29 mouse cellular contexts compared by ENCODE assay signal in genomic region chr13:20045836-20046235, GRCm38 (mm10). TPM values are rescaled to one million over a fixed set of nuclear protein-coding genes. Genes with fewer than 3 reads are reported as not detected.
DNase-seq lines count a peak whose midpoint lies in the region; ATAC-seq and TF ChIP-seq lines count a peak whose summit lies in the region.
"Had no signal": no experiment of that assay in that cellular context is flagged by ENCODE, and none has a peak within 500 bp of the region (broad histone marks: within the 10 kb centered on the region; RNA-seq: fewer than 3 reads in every experiment).

No protein-coding gene starts in this region.

- no peak for DNase-seq in intestine, embryonic 14.5 days (ENCODE audit: low spot score)
- peak; percentile 19 for DNase-seq in brain, embryonic 14.5 days (ENCODE audit: low read depth)
- DNase-seq in lung, postnatal 10 days, result peak; percentile 70
- no peak for DNase-seq in heart, embryonic 10.5 days (ENCODE audit: low spot score)
- DNase-seq: adrenal gland, postnatal 10 days; cerebellum, adult 11-12 months; cerebellum, adult 9-11 months; embryo, embryonic 11 days; forebrain, postnatal 0 days; kidney, adult 9 months; kidney, postnatal 14 days; layer of hippocampus, adult 9-11 months; retina, postnatal 1 day; right cerebral cortex, postnatal 14 days; thymus, postnatal 25 days had no signal

- ATAC-seq in intestine, embryonic 14.5 days (replicated peaks; ENCODE audit: low FRiP score, low TSS enrichment, low read depth), result no peak
- ATAC-seq in intestine, embryonic 15.5 days, result no peak
- no peak for ATAC-seq in stomach, embryonic 16.5 days (ENCODE audit: insufficient read depth, low FRiP score)
- no peak for ATAC-seq in megakaryocyte progenitor cell, adult 5-6 weeks (replicated peaks; ENCODE audit: poor library complexity)
- ATAC-seq: forebrain, postnatal 0 days; hindbrain, embryonic 16.5 days; intestine, embryonic 16.5 days; midbrain, embryonic 13.5 days had no signal

- no peaks in the 10 kb centered on the region for H3K36me3 ChIP-seq in intestine, embryonic 14.5 days (ENCODE audit: control insufficient read depth, insufficient read depth, low read length)
- H3K36me3 ChIP-seq in intestine, embryonic 15.5 days, result no peaks in the 10 kb centered on the region
- H3K36me3 ChIP-seq in stomach, embryonic 16.5 days (ENCODE audit: control insufficient read depth, insufficient read depth, low read length), result no peaks in the 10 kb centered on the region
- no peaks in the 10 kb centered on the region for H3K36me3 ChIP-seq in heart, embryonic 10.5 days
- H3K36me3 ChIP-seq: embryonic facial prominence, embryonic 13.5 days; forebrain, embryonic 12.5 days; G1E; heart, embryonic 15.5 days; limb, embryonic 13.5 days; midbrain, embryonic 13.5 days; neural tube, embryonic 13.5 days had no signal

- no peaks in the 10 kb centered on the region for H3K27me3 ChIP-seq in intestine, embryonic 14.5 days (replicated peaks; ENCODE audit: control insufficient read depth, insufficient read depth, low read length)
- no peaks in the 10 kb centered on the region for H3K27me3 ChIP-seq in intestine, embryonic 15.5 days (replicated peaks)
- no peaks in the 10 kb centered on the region for H3K27me3 ChIP-seq in stomach, embryonic 16.5 days (ENCODE audit: control insufficient read depth, insufficient read depth, low read length)
- H3K27me3 ChIP-seq in heart, embryonic 10.5 days (ENCODE audit: insufficient read depth, poor library complexity, severe bottlenecking), result no peaks in the 10 kb centered on the region
- H3K27me3 ChIP-seq: forebrain, embryonic 12.5 days; heart, embryonic 15.5 days; neural tube, embryonic 13.5 days had no signal

- H3K9ac ChIP-seq in intestine, embryonic 14.5 days (ENCODE audit: low read length), result no peak overlapping the region
- H3K9ac ChIP-seq in intestine, embryonic 15.5 days, result no peak overlapping the region
- H3K9ac ChIP-seq in stomach, embryonic 16.5 days (ENCODE audit: low read length), result no peak overlapping the region
- H3K9ac ChIP-seq: embryonic facial prominence, embryonic 13.5 days; forebrain, embryonic 12.5 days; forebrain, postnatal 0 days; heart, embryonic 15.5 days; limb, embryonic 13.5 days; midbrain, embryonic 13.5 days; neural tube, embryonic 13.5 days had no signal

- H3K4me3 ChIP-seq in intestine, embryonic 14.5 days (ENCODE audit: low read depth, low read length), result no peak overlapping the region
- H3K4me3 ChIP-seq in intestine, embryonic 15.5 days (replicated peaks), result no peak overlapping the region
- H3K4me3 ChIP-seq in stomach, embryonic 16.5 days (replicated peaks; ENCODE audit: low read length), result no peak overlapping the region
- no peak overlapping the region for H3K4me3 ChIP-seq in heart, embryonic 10.5 days
- H3K4me3 ChIP-seq: embryonic facial prominence, embryonic 13.5 days; erythroblast, embryonic 14.5 days; forebrain, embryonic 12.5 days; heart, embryonic 15.5 days; limb, embryonic 13.5 days; midbrain, embryonic 13.5 days; neural tube, embryonic 13.5 days had no signal

- 43% methylated on average over 5 of the region's 5 CpGs for WGBS in intestine, embryonic 14.5 days
- WGBS in intestine, embryonic 15.5 days, result 44% methylated on average over 5 of the region's 5 CpGs
- WGBS in stomach, embryonic 16.5 days, result 46% methylated on average over 5 of the region's 5 CpGs
- 66% methylated on average over 5 of the region's 5 CpGs for WGBS in heart, embryonic 10.5 days

- H3K9me3 ChIP-seq in intestine, embryonic 14.5 days (ENCODE audit: control insufficient read depth, low read length), result no peaks in the 10 kb centered on the region
- H3K9me3 ChIP-seq in intestine, embryonic 15.5 days, result no peaks in the 10 kb centered on the region
- no peaks in the 10 kb centered on the region for H3K9me3 ChIP-seq in stomach, embryonic 16.5 days (replicated peaks; ENCODE audit: control insufficient read depth, low read length)
- no peaks in the 10 kb centered on the region for H3K9me3 ChIP-seq in heart, embryonic 10.5 days
- H3K9me3 ChIP-seq: embryonic facial prominence, embryonic 13.5 days; forebrain, embryonic 12.5 days; G1E; heart, embryonic 15.5 days; limb, embryonic 13.5 days; midbrain, embryonic 13.5 days; neural tube, embryonic 13.5 days had no signal

- no peak for TF ChIP-seq POLR2A in brain, embryonic 14.5 days (IDR thresholded peaks at IDR 0.05; ENCODE audit: borderline replicate concordance, extremely low read depth, insufficient read depth, insufficient read length, poor library complexity, severe bottlenecking)

- no peaks in the 10 kb centered on the region; the same call in 1 of the 2 replicates for H3K4me1 ChIP-seq in intestine, embryonic 14.5 days (replicated peaks; ENCODE audit: control insufficient read depth, insufficient read depth, low read length)
- H3K4me1 ChIP-seq in intestine, embryonic 15.5 days (replicated peaks), result 0 out of 2 replicates have a peak, but pooled peaks cover 3% of the 10 kb centered on the region
- peaks cover 5% of the 10 kb centered on the region for H3K4me1 ChIP-seq in stomach, embryonic 16.5 days (ENCODE audit: control insufficient read depth, insufficient read depth, low read length)
- H3K4me1 ChIP-seq in heart, embryonic 10.5 days, result no peaks in the 10 kb centered on the region
- H3K4me1 ChIP-seq: embryonic facial prominence, embryonic 13.5 days had no signal

- H3K27ac ChIP-seq in intestine, embryonic 14.5 days (ENCODE audit: low read depth), result 0 out of 2 replicates have a peak overlapping the region, but pooled peaks have one; percentile 29
- H3K27ac ChIP-seq in intestine, embryonic 15.5 days, result no peak overlapping the region
- H3K27ac ChIP-seq in stomach, embryonic 16.5 days (ENCODE audit: low read length), result peak overlapping the region; percentile 31; the same call in 1 of the 2 replicates
- H3K27ac ChIP-seq in heart, embryonic 10.5 days, result no peak overlapping the region
- H3K27ac ChIP-seq: embryonic facial prominence, embryonic 13.5 days; forebrain, embryonic 12.5 days; heart, embryonic 15.5 days; limb, embryonic 13.5 days; midbrain, embryonic 13.5 days; neural tube, embryonic 13.5 days had no signal

- H3K4me2 ChIP-seq in intestine, embryonic 14.5 days (ENCODE audit: low read length), result no peak overlapping the region
- H3K4me2 ChIP-seq in intestine, embryonic 15.5 days (replicated peaks), result no peak overlapping the region
- no peak overlapping the region for H3K4me2 ChIP-seq in stomach, embryonic 16.5 days (ENCODE audit: low read depth, low read length)
- H3K4me2 ChIP-seq: embryonic facial prominence, embryonic 13.5 days; forebrain, embryonic 12.5 days; heart, embryonic 15.5 days; limb, embryonic 13.5 days; liver, embryonic 11.5 days; midbrain, embryonic 13.5 days; neural tube, embryonic 13.5 days had no signal

- no peak for TF ChIP-seq CTCF in brain, embryonic 14.5 days (IDR thresholded peaks at IDR 0.05; ENCODE audit: borderline replicate concordance, extremely low read depth, insufficient read depth, insufficient read length)

RNA-seq across cellular contexts. Expression of gene Elmo1, which starts 44.6 kb away (rescaled TPM):
- 16.6 and 19.7 TPM in 2 replicates for polyA plus RNA-seq in intestine, embryonic 14.5 days (2014; fragmentation: Nextera tagmentation; extraction: Ambion mirVana)
- polyA plus RNA-seq in intestine, embryonic 15.5 days (2015; fragmentation: Nextera tagmentation; extraction: Ambion mirVana), result 14.9 and 15.0 TPM in 2 replicates
- polyA plus RNA-seq in brain, embryonic 14.5 days (2012; rRNA removed), result 38.6 and 46.9 TPM in 2 replicates
- 11.6 and 11.9 TPM in 2 replicates for polyA plus RNA-seq in stomach, embryonic 16.5 days (2015; fragmentation: Nextera tagmentation; extraction: Ambion mirVana)
- 9.4 and 11.5 TPM in 2 replicates for polyA plus RNA-seq in heart, embryonic 10.5 days (2016; fragmentation: Nextera tagmentation; extraction: Ambion mirVana)
- 97.9 and 103 TPM in 2 replicates for total RNA-seq in megakaryocyte progenitor cell, adult 5-6 weeks (2015)
- 42.0 and 61.9 TPM in 2 replicates for total RNA-seq in megakaryocyte progenitor cell, adult 5-6 weeks (2017)
- polyA plus RNA-seq: G1E had no signal

Comparison
In these comparisons a context has a peak if more than half of its experiments do, and no peak if none do; other contexts are left out.
1. H3K27ac ChIP-seq: peak in intestine, embryonic 14.5 days (single experiment) and stomach, embryonic 16.5 days (single experiment); none in intestine, embryonic 15.5 days (single experiment) and heart, embryonic 10.5 days (single experiment).
2. DNase-seq: peak in brain, embryonic 14.5 days (single experiment) and lung, postnatal 10 days (single experiment); none in intestine, embryonic 14.5 days (single experiment) and heart, embryonic 10.5 days (single experiment).